Mouse (Mus musculus) hindbrain, embryonic 16.5 days (tissue): ENCODE data around the gene Lrrc8e. TPM values are rescaled to one million over a fixed set of nuclear protein-coding genes. Genes with fewer than 3 reads are reported as not detected.

Experiments
- ATAC-seq: fragments of 200-750 bp; cut with Nextera tagmentation; 2 replicates; pipeline ENCODE4 v1.8.0; 2017; ENCODE audit warnings: moderate TSS enrichment, moderate library complexity
- H3K27ac ChIP-seq: fragments of 300-500 bp; sonication (generic); 2 replicates; pipeline ENCODE4 v1.5.1; 2014; ENCODE audit warnings: low read depth, mild to moderate bottlenecking, control low read depth, low read length, moderate library complexity
- H3K27me3 ChIP-seq: fragments of 300-500 bp; sonication (generic); replicated peaks from 2 replicates; pipeline ENCODE4 v1.6.1; 2014; ENCODE audit warnings: low read length; ENCODE audit not compliant: control insufficient read depth, insufficient read depth
- H3K36me3 ChIP-seq: fragments of 300-500 bp; sonication (generic); 2 replicates; pipeline ENCODE4 v1.6.1; 2014; ENCODE audit warnings: mild to moderate bottlenecking, low read length, moderate library complexity, mixed read lengths; ENCODE audit not compliant: control insufficient read depth, insufficient read depth
- H3K4me1 ChIP-seq: fragments of 300-500 bp; sonication (generic); 2 replicates; pipeline ENCODE4 v1.6.1; 2014; ENCODE audit warnings: low read depth, low read length; ENCODE audit not compliant: control insufficient read depth, insufficient read depth
- H3K4me2 ChIP-seq: fragments of 300-500 bp; sonication (generic); 2 replicates; pipeline ENCODE4 v1.6.1; 2014; ENCODE audit warnings: mild to moderate bottlenecking, low read length, control low read depth, moderate library complexity
- H3K4me3 ChIP-seq: fragments of 300-500 bp; sonication (generic); 2 replicates; pipeline ENCODE4 v1.5.1; 2014; ENCODE audit warnings: mild to moderate bottlenecking, low read length, control low read depth, moderate library complexity
- H3K9ac ChIP-seq: fragments of 300-500 bp; sonication (generic); 2 replicates; pipeline ENCODE4 v1.6.1; 2014; ENCODE audit warnings: low read depth, mild to moderate bottlenecking, control low read depth, low read length, moderate library complexity
- H3K9me3 ChIP-seq: fragments of 300-500 bp; sonication (generic); 2 replicates; pipeline ENCODE4 v1.6.1; 2014; ENCODE audit warnings: mild to moderate bottlenecking, low read length, moderate library complexity; ENCODE audit not compliant: control insufficient read depth
- WGBS: fragments of 180-500 bp; shearing (Covaris S2); extraction: QIAGEN DNeasy Blood & Tissue Kit; methylation state at CpG from one replicate; pipeline ENCODE4 v1.1.7; 2014; 5-methylcytosine and 5-hydroxymethylcytosine counted together
- polyA plus RNA-seq: library from polyadenylated mRNA; unstranded; fragments of >200 nt; fragmentation: Nextera tagmentation; extraction: Ambion mirVana; gene quantifications from 2 replicates; pipeline ENCODE4 v1.2.1, GENCODE M21; 2015

The Lrrc8e gene
- polyA plus RNA-seq: not detected in 2 replicates

DNA sequence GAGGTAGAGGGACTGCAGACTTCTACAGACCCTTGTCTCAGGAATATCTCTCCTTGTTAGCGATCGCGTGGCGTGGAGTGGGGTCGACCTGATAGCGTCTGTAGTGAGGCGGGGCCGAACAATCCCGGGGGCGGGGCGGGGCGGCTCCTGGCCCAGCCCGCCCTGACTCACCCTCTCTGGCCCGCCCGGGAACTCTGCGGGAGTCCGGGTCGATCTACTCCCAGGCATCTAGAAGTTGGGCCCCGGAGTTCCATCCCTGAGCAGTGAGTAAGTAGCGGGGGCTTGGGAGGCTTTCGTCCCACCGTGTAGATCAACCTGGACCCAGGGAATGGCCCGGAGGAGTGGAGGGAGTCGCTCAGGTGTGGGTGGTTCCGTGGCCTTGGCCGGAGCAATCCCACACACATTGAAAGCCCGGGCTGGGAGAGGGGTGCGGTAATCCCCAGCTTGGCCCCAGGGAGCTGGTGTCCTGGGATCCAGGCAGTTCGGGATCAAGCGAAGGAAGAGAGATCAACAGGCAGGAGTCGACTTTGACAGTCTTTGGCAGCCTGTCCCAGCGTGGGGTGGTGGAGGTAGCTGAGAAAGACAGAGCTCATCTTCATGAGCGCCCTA is at the start of gene Lrrc8e:
Lrrc8e (plus strand) TSS at position 89 of the 609 bp plus-strand sequence.
- no peak within 1 kb of the TSS for H3K9ac ChIP-seq
- no peak within 1 kb of the TSS for H3K4me3 ChIP-seq
- no peak within 1 kb of the TSS for H3K27ac ChIP-seq
- H3K27me3 ChIP-seq: peaks cover 14% of the 10 kb centered on the region
- H3K4me2 ChIP-seq: peak within 1 kb of the TSS; percentile 47
- 6% methylated on average over 32 of the region's 33 CpGs for WGBS
- no peaks in the 10 kb centered on the region for H3K36me3 ChIP-seq
- H3K9me3 ChIP-seq: no peaks in the 10 kb centered on the region
- ATAC-seq: peak; percentile 51; the same call in 1 of the 2 replicates
- H3K4me1 ChIP-seq: peaks cover 2% of the 10 kb centered on the region; the same call in 1 of the 2 replicates

DNA sequence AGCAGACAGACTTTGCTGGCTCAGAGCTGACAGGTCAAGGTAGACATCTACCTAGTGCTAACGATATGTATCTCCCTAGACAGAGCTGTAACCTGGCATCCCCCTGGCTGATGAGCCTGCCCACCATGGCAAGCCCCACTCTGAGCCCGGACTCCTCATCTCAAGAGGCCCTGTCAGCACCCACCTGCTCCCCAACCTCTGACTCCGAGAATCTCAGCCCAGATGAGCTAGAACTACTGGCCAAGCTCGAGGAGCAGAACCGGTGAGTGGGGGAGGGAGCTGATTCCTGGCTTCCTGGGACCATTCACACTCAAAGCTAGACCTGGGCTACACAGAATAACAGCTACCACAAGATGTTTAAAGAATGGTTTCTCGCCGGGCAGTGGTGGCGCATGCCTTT is 43.2 kb upstream of the Lrrc8e start:
- H3K36me3 ChIP-seq: peaks cover 45% of the 10 kb centered on the region
- H3K27me3 ChIP-seq: no peaks in the 10 kb centered on the region
- no peaks in the 10 kb centered on the region; the same call in 1 of the 2 replicates for H3K4me1 ChIP-seq
- H3K4me3 ChIP-seq: no peak overlapping the region
- H3K4me2 ChIP-seq: no peak overlapping the region
- WGBS: 91% methylated on average over 8 of the region's 8 CpGs
- no peak for ATAC-seq
- no peaks in the 10 kb centered on the region for H3K9me3 ChIP-seq
- no peak overlapping the region for H3K27ac ChIP-seq
- no peak overlapping the region for H3K9ac ChIP-seq

DNA sequence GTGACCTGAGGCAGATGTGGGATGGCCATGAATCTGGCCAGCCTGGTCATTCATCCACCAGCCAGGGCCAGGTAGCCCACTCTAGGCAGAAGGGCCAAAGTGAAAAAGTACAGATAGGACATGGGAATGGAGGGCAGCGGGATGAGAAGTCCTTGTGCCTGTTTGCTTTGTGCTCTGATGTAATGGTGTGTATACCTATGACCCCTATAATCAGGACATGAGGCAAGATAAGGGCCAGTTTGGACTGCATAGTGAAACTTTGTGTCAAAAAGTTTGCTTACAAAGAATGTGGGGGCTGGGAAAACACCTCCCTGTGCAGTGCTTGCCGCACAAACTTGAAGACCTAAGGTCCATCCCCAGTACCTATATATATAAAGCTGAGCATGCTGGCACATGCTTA is 40.5 kb upstream of the Lrrc8e start:
- H3K27me3 ChIP-seq: no peaks in the 10 kb centered on the region
- H3K36me3 ChIP-seq: peaks cover 58% of the 10 kb centered on the region
- WGBS: 94% methylated on average over 2 of the region's 2 CpGs
- H3K9ac ChIP-seq: no peak overlapping the region
- H3K27ac ChIP-seq: no peak overlapping the region
- H3K4me2 ChIP-seq: no peak overlapping the region
- no peak for ATAC-seq
- H3K9me3 ChIP-seq: no peaks in the 10 kb centered on the region
- no peak overlapping the region for H3K4me3 ChIP-seq
- no peaks in the 10 kb centered on the region; the same call in 1 of the 2 replicates for H3K4me1 ChIP-seq

DNA sequence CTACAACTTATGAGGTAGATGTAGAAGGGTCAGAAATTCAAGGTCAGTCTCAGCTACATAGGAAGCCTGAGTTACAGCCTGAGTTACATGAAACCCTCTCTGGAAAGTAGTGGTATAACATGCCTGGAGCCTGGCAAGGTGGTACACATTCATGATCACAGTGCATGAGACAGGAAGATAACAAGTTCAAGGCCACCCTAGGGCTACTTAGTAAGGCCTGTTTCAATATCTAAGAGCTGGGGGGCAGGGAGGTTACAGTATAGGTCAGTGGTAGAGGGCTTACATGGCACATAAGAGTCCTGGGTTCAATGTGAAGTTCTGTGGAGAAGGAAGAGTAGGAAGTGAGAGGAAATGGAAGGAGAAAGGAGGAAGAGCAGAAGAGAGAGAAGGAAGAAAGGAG is 38.0 kb upstream of the Lrrc8e start:
- no peak for ATAC-seq
- H3K36me3 ChIP-seq: peaks cover 59% of the 10 kb centered on the region

DNA sequence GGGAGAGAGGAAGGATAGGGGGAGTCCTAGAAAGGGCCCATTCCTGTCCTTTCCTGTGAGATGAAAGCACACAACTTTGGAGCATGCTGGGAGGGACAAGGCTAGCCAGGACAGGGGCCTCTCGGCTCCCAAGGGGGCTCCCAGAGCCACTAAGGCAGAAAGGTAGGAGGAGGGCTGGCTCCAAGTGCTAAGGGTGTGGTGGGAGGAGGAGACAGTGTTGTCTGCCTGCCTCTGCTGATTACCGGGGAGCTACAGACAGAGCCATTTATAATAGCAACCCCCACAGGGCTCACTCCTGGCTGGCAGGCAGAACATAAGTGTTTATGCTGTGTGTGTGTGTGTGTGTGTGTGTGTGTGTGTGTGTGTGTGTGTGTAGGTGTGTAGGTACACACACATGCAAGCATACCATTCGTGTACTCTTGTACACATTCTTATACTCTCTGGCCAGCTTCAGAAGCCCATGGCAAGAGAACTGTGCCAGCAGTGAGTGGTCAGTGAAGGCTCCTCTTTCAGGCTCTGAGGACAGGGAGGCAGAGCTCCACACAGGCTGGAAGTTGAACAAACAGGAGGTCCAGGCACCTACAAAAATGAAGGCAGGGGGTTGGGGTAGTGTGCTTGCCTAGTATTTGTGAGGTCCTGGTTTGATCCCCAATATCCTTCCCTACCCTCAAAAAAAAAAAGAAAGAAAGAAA is 37.5 kb upstream of the Lrrc8e start:
- H3K9ac ChIP-seq: no peak overlapping the region
- no peak overlapping the region for H3K4me3 ChIP-seq
- H3K27me3 ChIP-seq: no peaks in the 10 kb centered on the region
- no peaks in the 10 kb centered on the region for H3K9me3 ChIP-seq
- H3K4me2 ChIP-seq: no peak overlapping the region
- no peak overlapping the region for H3K27ac ChIP-seq
- 53% methylated on average over 3 of the region's 3 CpGs for WGBS
- no peak for ATAC-seq
- H3K36me3 ChIP-seq: peaks cover 62% of the 10 kb centered on the region
- peaks cover 8% of the 10 kb centered on the region for H3K4me1 ChIP-seq

More for the DNA sequence above, 38.0 kb upstream of the Lrrc8e start:
- Histone ChIP-seq H3K4me2 (no peak overlapping the region), H3K27me3 (no peaks in the 10 kb centered on the region), H3K27ac (no peak overlapping the region), H3K9ac (no peak overlapping the region), H3K4me3 (no peak overlapping the region), H3K9me3 (no peaks in the 10 kb centered on the region), H3K4me1 (peaks cover 5% of the 10 kb centered on the region)

DNA sequence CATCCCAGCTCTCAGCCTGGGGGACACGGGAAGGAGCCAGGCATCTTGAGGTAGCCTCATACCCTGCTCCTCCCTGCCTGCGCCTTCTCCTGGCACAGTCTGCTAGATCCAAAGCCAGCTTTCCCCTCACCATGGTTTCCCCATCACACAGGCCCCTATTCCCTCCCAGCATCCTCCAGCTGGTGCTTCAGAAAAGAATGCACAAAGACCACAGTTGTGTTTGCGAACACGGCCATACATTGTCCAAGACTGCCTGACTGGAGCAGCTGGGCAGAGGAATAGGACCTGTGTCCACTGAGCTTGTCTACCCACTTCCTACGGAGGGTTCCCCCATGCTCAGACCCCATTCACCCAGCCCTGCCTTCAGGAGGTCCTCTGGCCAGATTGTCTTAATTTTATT is 34.3 kb upstream of the Lrrc8e start:
- Histone ChIP-seq H3K4me3 (no peak overlapping the region), H3K4me2 (no peak overlapping the region), H3K27ac (peak overlapping the region; percentile 76), H3K27me3 (no peaks in the 10 kb centered on the region), H3K9ac (no peak overlapping the region), H3K4me1 (peaks cover 8% of the 10 kb centered on the region), H3K9me3 (no peaks in the 10 kb centered on the region), H3K36me3 (peaks cover 41% of the 10 kb centered on the region)
- ATAC-seq: peak; percentile 74
- WGBS: 28% methylated on average over 5 of the region's 5 CpGs

DNA sequence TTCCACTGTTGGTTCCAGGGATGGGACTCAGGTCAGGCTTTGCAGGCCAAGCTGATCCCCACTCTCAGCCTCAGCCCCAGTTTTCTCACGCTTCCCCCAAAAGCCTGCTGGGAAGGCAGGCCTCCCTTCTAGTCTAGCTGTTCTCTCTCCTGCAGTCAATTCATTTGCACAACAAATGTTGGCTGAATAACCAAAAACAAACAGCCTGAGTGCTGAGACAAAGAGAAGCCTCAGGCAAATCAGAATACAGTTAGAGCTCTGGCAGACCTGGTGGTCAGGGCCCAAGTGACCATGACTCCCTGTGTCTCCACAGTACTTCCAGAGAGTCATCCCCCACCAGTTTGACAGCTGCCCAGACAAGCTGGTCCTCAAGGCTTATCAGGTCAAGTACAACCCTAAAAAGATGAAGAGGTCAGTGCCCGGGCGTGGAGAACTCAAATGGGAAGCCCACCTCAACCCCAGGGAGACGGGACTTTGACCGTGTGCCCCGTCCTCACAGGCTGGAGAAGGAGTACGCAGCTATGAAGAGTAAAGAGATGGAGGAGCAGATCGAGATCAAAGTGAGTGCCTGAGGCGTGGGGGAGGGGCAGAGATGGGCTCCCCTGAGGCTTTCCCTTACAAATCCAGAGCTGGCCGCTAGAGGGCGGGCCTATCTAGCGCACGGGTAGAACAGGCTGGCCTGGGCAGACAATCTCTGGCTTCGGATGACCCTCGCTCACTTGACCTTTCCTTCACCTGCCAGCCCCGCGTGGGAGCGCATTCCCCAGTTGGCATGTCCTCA is 33.6 kb upstream of the Lrrc8e start:
- peak overlapping the region; percentile 76 for H3K27ac ChIP-seq
- H3K9me3 ChIP-seq: no peaks in the 10 kb centered on the region
- no peaks in the 10 kb centered on the region for H3K27me3 ChIP-seq
- ATAC-seq: peak; percentile 77
- WGBS: 4% methylated on average over 16 of the region's 18 CpGs
- peaks cover 8% of the 10 kb centered on the region for H3K4me1 ChIP-seq
- H3K9ac ChIP-seq: no peak overlapping the region
- H3K4me3 ChIP-seq: no peak overlapping the region
- H3K36me3 ChIP-seq: peaks cover 35% of the 10 kb centered on the region
- H3K4me2 ChIP-seq: no peak overlapping the region

DNA sequence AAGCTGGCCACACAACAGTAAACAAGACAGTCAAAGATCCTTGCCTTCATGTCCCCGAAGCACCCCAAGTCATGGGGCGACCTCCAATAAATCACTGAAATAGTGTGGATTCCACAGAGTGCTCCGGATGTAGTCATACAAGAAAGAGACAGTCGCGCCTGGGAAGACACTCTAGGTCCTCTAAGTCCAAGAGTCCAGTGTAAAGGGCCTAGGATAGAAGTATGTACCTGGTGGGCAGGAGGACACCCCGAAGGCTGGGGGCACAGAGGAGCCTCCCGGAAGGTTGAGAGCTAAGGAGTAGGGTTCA is 33.1 kb upstream of the Lrrc8e start:
- Histone ChIP-seq H3K9me3 (no peaks in the 10 kb centered on the region), H3K27ac (no peak overlapping the region), H3K9ac (no peak overlapping the region), H3K27me3 (no peaks in the 10 kb centered on the region), H3K4me1 (peaks cover 8% of the 10 kb centered on the region), H3K36me3 (peaks cover 29% of the 10 kb centered on the region), H3K4me3 (no peak overlapping the region), H3K4me2 (no peak overlapping the region)
- WGBS: 46% methylated on average over 7 of the region's 7 CpGs
- peak; percentile 25 for ATAC-seq

DNA sequence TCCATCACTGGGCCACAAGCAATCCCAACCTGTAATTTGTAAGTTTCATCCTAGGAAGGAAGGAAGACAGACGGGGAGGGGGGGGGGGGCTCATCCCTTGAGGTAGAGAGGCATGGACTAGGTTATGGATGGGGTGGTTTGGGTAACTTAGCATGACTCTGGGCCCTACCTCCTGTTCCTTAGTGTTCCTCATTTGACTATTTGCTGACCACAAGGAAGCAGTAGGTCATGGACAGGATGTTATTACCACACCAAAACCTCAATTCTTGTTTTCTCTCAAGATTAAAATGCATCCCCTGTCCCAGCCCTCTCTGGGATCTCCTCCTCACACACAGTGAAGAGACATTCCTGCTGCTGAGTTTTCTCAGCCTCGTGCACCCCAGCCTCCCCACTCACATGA is 25.3 kb upstream of the Lrrc8e start:
- Histone ChIP-seq H3K9me3 (no peaks in the 10 kb centered on the region), H3K9ac (no peak overlapping the region), H3K4me3 (no peak overlapping the region), H3K4me2 (no peak overlapping the region), H3K4me1 (no peaks in the 10 kb centered on the region), H3K27me3 (no peaks in the 10 kb centered on the region), H3K36me3 (peaks cover 26% of the 10 kb centered on the region), H3K27ac (no peak overlapping the region)
- WGBS: 67% methylated on average over 2 of the region's 2 CpGs
- no peak for ATAC-seq
